Mouse (Mus musculus) embryonic stem cell, embryonic (primary cell): ENCODE data around the gene Tgfbr2.

Experiments used
- CTCF ChIA-PET, 4 experiments: fragments of 300-600 bp in 2 of 4; fragments of 350-600 bp in 2 of 4; sonication (Branson Sonifier 250); formaldehyde crosslinking; loops; one replicate each; lab custom pipeline; 2022; ENCODE audit warnings: inconsistent platforms in 2 of 4; lab: Charles Lee
- POLR2A ChIA-PET, 4 experiments: fragments of 300-600 bp in 2 of 4; fragments of 350-600 bp in 2 of 4; sonication (Branson Sonifier 250); formaldehyde crosslinking; loops; one replicate each; lab custom pipeline; 2022; ENCODE audit warnings: antibody characterized with exemption in 4 of 4, inconsistent platforms in 1 of 4; lab: Charles Lee

Tgfbr2 gene

DNA sequence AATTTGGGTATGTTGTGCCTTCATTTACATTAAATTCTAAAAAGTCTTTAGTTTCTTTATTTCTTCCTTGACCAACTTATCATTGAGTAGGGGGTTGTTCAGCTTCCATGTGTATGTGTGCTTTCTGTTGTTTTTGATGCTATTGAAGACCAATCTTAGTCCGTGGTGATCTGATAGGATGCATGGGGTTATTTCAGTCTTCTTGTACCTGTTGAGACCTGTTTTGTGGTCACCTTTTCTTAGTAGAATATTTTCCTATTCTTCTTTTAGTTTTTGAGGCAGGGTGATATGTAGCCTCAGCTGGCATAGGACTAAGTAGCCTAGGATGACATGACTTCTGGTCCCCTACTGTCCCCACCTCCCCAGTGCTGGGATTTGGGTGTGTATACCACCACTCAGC lies 28.5 kb upstream of the Tgfbr2 start:
- ChIA-PET CTCF (no interaction called here), POLR2A (no interaction called here)

DNA sequence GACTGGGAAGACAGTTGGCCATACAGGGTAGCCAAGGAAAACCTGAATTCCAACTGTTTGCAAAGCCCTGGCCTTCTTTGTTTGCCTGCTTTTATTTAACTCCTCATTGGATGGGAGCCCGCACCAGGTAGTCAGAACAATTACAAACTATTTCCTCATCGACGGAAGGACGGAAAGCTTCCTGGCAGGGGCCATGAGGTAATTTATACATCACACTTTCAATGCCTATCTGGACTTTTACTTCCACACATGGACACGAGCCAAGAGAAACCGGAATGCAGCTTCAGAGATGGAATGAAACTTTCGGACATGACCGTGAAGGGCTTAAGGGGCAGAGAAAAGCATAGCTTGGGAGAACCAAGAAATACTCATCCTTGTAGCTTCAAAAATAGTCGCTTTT lies 24.0 kb upstream of the Tgfbr2 start:
- ChIA-PET CTCF (interaction anchor here in 1 of 4 experiments (0.5 kb wide), 1 partner anchor 1035 kb away, joined by 3 read pairs; no protein-coding TSS in a partner anchor), POLR2A (no interaction called here)

DNA sequence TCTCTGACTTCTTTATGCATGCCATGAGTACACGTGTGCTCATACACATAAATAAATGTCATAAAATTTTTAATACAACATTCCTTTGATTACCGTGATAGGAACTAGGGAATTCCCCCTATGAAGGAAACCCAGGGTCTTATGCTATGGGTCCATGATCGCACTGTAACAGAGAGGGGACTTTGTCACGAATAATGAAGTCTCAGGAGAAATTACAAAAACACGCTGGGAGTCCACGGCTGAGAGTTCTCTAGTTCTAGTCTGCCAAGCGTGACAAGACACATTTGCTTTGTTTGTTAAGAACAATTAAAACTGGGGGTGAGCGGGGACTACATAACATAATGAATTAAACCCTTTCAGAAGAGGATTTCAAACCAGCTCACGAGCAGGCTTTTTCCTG lies 23.3 kb upstream of the Tgfbr2 start:
- POLR2A ChIA-PET: interaction anchor here in 1 of 4 experiments (0.6 kb wide), 1 partner anchor 15 kb away, joined by 4 read pairs; no protein-coding TSS in a partner anchor
- CTCF ChIA-PET: interaction anchor here in 1 of 4 experiments (1.1 kb wide), 1 partner anchor 191 kb away, joined by 3 read pairs; no protein-coding TSS in a partner anchor

DNA sequence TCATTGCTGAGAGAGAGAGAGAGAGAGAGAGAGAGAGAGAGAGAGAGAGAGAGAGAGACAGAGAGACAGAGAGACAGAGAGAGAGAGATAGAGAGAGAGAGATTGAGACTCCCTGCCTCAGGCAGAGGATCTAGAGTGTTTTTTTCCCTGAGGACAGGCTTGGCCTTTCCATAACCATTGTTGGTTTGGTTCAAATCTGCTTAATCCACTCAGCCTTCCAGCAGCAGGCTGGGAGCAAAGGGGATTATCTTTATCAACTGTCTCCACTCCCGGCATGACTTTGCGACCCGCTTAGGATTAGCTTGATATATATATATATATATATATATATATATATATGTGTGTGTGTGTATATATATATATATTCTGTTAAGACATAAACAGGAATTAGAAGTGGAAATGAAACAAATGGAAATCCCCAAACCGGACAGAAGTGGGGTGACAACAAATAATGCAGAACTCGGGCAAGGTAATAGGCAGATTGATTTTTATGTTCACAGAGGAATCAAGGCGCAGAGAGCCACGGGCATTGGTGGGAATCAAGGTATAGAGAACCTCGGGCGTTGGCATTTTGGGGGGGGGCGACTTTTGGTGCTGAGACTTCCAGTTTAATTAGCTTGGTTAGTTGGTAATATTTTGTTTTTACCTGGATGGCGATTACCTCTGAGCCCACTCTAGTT lies 22.5 kb upstream of the Tgfbr2 start:
- ChIA-PET CTCF (interaction anchor here in 1 of 4 experiments (1.1 kb wide), 1 partner anchor 192 kb away, joined by 3 read pairs; no protein-coding TSS in a partner anchor), POLR2A (no interaction called here)

DNA sequence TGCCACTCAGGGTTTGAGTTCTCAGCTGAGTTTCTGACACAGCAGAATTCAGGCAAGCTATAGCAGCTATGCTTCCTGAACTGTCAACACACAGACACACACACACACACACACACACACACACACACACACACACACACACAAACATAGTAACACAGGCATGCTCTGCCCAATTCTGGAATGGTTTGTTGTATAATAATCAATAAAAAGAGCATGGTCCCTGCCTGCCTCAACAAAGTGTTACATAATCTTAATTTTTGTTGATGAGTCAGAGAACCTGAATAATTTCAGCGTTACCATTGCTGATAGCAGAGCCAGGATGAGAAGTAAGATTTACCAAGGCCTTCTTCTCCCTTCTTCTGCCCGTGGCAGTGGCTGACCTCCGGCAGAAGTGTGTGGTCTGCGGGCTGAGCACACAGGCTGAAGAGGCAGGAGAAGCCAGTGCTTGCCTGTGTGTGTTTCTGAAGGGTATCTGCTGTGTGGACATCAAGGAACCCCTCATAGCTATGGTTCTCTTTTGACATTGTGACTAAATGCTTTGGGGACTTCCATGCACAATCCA lies 18.8 kb upstream of the Tgfbr2 start:
- ChIA-PET POLR2A (interaction anchor here in 1 of 4 experiments (2.0 kb wide), 1 partner anchor 18 kb away, joined by 7 read pairs; the partner anchor contains the start of gene Tgfbr2), CTCF (no interaction called here)

DNA sequence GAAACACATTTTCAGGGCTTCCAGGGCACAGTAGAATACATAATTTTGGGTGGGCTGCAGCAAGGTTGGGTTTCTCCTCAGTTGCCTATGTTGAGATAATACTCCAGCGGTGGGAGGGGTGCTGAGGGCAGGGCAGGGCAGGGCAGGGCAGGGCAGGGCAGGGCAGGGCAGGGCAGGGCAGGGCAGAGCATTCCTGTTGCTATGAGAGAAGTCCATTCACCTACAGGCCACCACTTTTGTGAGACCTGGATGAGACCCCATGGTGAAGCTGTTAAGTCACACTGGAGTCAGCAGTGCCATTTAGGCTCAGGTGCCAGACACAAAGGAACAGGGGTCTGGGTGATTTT lies 18.3 kb upstream of the Tgfbr2 start:
- ChIA-PET CTCF (no interaction called here), POLR2A (interaction anchor here in 2 of 4 experiments (0.7 to 2.0 kb wide), 2 partner anchors 15 to 18 kb away, joined by 4 to 7 read pairs; partner anchors contain the start of gene Tgfbr2 (in 1 of the 2))

DNA sequence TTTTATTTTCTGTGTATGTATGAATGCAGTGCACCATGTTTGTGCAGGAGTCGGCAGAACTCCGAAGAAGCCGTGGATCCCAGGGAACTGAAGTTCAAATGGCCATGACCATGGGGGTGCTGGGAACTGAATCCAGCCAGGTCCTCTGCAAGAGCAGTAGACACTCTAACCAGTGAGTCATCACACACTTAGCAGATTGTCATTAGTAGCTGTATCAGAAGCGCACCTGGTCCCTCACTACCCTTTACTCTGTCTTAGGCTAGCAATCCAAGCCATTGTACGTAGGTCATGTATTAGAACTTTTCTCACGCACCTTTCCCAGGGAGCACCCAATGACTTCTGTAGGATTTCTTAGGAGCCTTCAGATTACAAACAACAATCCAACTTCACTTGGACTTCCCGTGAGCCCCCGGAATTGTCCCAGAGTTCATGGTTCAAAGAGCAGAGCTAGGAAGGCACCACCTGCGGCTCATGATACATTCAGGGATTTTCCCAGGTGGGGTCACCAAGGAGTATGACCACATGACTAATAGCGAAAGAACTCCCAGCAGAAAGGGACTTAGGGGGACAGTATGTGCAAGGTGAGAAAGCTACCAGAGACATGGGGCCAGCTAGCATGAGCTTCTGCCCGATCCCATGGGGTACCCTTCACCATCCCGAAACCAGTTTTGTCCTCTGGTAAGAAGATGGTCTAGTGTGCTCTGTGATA lies 17.8 kb upstream of the Tgfbr2 start:
- ChIA-PET CTCF (interaction anchor here in 1 of 4 experiments (0.6 kb wide), 1 partner anchor 992 kb away, joined by 5 read pairs; no protein-coding TSS in a partner anchor), POLR2A (interaction anchor here in 2 of 4 experiments (0.5 to 2.0 kb wide), 3 partner anchors 15 to 1176 kb away, joined by 4 to 7 read pairs (median 5); partner anchors contain the start of gene Tgfbr2 (in 1 of the 2))

DNA sequence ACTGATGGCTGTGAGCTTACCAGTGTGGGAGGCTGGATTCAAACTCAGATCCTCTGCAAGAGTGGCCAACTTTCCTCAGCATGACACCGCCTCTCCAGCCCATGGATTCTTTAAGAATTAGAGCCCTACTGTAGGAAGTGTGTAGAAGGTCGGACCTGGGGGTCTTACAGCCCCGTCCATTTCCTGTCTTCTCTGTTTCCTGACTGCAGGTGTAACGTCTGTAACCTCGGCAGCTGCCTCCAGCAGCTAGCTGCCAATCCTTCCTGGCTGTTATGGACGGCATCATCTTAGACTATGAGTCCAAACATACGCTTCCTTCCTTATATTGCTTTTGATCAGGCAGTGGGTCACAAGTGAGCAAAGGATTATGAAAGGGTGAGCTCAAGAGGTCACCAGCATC lies 17.1 kb upstream of the Tgfbr2 start:
- ChIA-PET CTCF (interaction anchor here in 1 of 4 experiments (0.6 kb wide), 1 partner anchor 991 kb away, joined by 5 read pairs; no protein-coding TSS in a partner anchor), POLR2A (no interaction called here)

DNA sequence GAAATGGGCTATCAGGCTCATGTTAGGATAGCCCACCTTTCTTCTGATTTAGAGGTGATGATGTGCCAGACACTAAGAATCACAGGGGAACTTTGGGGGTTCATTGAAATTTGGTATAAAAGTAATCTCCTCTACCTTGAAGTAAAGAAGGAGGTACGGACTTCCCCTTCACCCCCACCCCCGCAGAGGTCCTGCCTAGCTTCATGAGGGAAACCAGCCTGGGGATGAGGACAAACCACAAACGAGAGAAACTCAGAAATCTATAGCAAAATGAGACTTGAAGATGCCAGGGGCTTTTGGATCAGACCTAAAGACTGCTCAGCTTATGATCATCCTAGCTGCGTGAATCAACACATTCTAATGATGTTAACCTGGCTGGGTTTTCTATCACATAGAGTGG lies 14.7 kb upstream of the Tgfbr2 start:
- ChIA-PET POLR2A (no interaction called here), CTCF (no interaction called here)

DNA sequence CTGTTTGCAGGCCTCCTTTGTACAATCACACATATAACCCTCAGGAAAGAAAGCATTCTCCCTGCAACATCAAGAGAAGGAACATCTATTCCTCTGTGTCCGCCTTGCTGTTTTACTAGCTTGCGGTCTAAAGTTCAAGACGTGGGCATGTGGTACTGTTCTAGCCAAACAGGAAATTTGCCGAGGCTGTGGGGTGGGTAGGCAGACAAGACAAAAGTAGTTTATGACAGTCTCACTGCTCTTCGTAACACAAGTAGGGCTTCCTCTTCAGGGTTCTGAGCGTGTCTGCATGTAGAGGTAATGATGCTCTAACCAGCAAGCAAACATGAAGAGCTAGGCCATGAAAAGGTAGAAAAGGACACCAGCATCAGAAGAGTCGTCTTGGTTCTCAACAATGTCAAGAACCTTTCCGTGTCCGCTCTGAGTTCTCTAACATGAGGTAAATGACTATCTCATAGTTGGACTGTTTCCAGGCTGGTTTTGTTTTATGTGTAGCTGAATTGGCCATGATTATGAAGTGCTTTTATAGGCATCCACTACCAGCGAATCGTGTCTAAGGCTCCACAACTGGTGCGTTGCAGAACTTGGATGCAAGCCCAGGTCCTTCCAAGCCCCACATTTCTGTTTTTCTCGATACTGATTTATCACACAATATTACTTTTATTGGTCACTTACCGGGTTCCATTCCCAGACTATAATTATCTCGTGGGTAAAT lies 13.9 kb upstream of the Tgfbr2 start:
- CTCF ChIA-PET: no interaction called here
- POLR2A ChIA-PET: no interaction called here

DNA sequence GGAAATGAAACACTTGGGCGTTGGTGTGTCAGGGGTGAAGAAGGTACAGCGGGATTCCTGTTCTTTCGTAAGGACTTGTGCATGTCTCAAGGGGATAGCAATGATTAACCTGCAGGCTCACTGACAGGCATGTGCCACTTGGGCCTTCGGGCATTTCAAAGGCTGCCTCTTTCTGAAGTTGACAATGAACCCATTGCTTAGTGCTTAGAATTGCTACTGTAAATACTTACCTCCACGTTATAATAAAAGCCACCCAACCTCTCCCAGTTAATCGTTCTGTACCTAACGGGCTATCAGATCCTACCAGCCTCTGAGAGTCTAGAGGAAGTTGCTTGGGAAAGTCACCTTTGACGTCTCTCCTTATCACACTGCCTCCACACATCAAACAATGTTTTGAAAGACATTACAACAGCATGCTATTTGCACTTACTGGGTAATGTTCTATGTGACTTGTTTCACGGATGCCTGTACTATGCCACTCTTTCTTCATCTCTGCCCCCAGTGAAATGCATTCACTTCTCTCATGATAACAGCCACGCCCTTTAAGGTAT lies 12.1 kb upstream of the Tgfbr2 start:
- POLR2A ChIA-PET: no interaction called here
- CTCF ChIA-PET: no interaction called here

DNA sequence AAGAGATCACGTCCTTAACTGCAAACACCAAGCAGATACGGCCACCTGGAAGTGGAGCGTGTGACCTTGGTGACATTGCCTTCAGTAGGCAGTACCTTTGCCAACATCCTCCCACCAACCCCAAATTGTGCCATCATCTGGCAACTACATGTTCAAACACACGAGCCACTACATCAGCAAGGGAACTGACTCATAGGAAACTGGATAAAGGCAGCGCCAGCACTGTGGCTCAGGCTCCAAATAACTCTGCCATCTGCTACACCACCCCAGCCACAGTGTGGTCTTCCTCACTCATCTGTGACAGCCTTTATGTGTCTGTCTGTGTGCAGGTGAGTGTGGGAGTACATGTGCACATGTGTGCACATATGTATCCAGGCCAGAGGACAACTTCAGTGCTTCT lies 9.7 kb upstream of the Tgfbr2 start:
- CTCF ChIA-PET: no interaction called here

DNA sequence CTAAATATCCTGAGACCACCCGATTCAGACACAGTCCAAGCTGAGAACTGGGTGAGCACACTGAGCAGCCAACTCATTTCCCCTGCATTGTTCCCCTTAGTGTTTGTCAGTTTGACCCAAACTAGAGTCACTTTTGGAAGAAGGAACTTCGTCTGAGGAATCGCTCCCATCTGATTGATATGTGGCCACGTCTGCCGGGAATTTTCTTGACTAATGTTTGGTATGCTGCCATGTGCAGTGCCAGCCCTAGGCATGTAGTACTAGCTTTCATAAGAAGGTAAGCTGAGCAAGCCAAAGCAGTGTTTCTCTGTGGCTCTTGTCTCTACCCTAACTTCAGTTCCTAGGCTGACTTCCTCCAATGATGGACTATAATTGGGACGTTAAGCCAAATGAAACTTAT lies 7.9 kb upstream of the Tgfbr2 start:
- ChIA-PET CTCF (interaction anchor here in 1 of 4 experiments (0.5 kb wide), 1 partner anchor 131 kb away, joined by 3 read pairs; no protein-coding TSS in a partner anchor), POLR2A (no interaction called here)

More for the DNA sequence above, 9.7 kb upstream of the Tgfbr2 start:
- POLR2A ChIA-PET: no interaction called here

DNA sequence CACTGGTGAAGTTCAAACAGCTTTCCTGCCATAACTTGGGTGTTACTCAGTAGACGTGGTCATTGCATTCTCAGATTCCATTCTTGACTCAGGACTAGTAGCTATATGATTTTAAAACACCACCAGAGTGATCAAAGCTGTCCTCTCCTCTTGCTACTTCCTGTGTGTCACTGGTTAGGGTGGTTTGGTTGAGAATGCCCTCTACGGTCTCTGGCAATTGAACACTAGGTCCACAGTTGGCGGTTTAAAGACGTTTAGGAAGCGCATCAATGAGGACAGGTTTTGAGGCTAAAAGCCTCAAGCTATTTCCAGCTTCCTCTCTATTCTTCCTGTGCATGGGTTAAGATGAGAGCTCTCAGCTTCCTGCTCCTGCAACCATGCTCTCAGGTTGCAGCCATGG lies 6.4 kb upstream of the Tgfbr2 start:
- ChIA-PET POLR2A (interaction anchor here in 1 of 4 experiments (0.5 kb wide), 1 partner anchor 13 kb away, joined by 3 read pairs; no protein-coding TSS in a partner anchor), CTCF (no interaction called here)

DNA sequence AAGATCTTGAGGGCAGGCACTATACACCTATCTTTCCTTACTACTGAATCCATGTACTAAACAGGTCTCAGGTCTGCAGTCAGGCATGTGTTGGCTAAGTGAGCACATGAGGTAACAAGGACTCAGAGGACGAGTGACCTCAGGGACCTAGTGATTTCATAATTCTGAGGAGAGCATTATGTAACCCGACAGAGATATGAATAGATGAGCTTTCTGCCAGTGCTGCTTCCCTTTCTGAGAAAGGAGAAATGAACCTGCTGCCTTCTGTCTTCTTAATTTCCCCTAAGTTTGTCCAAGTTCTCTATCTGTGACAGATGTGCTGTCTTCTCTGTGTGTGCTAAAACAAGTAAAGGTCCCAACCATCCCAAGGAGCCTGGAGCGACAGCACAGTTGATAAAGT lies 3.0 kb upstream of the Tgfbr2 start:
- POLR2A ChIA-PET: interaction anchor here in 1 of 4 experiments (0.6 kb wide), 1 partner anchor 15 kb away, joined by 4 read pairs; no protein-coding TSS in a partner anchor
- CTCF ChIA-PET: no interaction called here

DNA sequence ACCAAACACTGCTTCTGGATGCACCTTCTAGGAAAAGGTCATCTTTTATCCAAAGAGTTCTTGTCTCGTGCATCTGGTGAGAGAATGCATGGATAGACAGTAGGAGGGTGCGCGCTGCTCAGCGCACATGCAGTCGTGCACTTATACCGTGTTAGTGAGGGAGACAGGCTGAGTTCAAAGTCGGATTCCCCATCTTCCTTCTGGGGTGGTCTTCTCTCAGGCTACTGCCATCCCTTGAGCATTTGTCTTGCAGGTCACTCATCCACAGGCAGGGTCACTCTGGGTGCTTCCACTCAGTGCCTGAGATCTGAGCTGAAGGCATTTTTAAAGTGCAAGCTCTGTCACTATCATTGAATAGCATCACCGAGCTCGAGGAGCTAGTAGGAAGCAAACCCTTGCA lies 1.9 kb upstream of the Tgfbr2 start:
- POLR2A ChIA-PET: interaction anchor here in 1 of 4 experiments (0.6 kb wide), 1 partner anchor 109 kb away, joined by 3 read pairs; no protein-coding TSS in a partner anchor
- CTCF ChIA-PET: no interaction called here

DNA sequence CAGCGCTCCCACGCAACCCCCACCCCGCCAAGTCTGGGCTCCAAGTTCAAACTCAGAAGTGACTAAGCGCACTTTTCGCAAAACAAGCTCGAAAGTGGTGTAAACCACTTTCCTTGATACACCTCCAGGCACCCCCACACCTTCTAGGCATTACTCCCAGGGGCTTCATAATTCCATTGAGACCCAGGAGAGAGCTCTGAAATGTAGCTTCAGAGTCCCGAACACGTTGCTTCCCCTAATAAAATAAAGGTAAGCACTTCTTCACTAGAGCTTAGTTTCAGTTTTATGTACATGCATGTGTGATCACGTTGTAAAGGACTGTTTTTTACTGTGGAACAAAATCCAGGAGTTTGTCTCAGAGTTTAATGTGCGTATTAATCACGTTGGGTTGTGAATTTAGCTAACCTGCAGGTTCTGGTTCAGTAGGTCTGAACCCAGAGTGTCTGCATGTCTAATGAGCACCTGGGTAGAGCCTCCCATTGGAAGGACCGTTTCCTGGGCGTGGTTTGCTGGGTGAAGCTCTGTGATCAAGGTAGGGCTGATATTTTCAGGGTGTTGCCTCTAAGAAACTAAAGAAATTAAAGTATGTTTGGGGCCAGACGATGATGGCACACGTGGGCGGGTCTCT lies 442 bp upstream of the Tgfbr2 start:
- POLR2A ChIA-PET: interaction anchor here in 3 of 4 experiments (0.6 to 1.5 kb wide), 11 partner anchors 10 to 864 kb away, joined by 3 to 7 read pairs (median 3); no protein-coding TSS in a partner anchor
- CTCF ChIA-PET: no interaction called here
